Mouse (Mus musculus): ENCODE data around the gene Fmo4.
"Not testable (repeated sequence)": the region's sequence is repeated elsewhere in the genome, so short reads cannot be mapped to it uniquely, and the experiment has no call there.

Gene Fmo4

GRCm38 (mm10) chr1:162792306-162793044 lies 21.3 kb downstream of the Fmo4 start:
- no peak for DNase-seq (ENCODE audit: low spot score)

- no peak for DNase-seq (ENCODE audit: low spot score)
Observed at GRCm38 (mm10) chr1:162785222-162785621, 28.6 kb downstream of the Fmo4 start.

- no peak for DNase-seq (ENCODE audit: low spot score)
Observed at GRCm38 (mm10) chr1:162783669-162784248, 30.0 kb downstream of the Fmo4 start.

- not testable (repeated sequence) for DNase-seq (ENCODE audit: low spot score)
Observed at GRCm38 (mm10) chr1:162781035-162781434, 32.7 kb downstream of the Fmo4 start.

GRCm38 (mm10) chr1:162777943-162778538 lies 35.7 kb downstream of the Fmo4 start:
- DNase-seq (ENCODE audit: low spot score), result no peak

- no peak for DNase-seq (ENCODE audit: low spot score)
Observed at GRCm38 (mm10) chr1:162773661-162774060, 40.1 kb downstream of the Fmo4 start.

GRCm38 (mm10) chr1:162771617-162772360 lies 42.0 kb downstream of the Fmo4 start:
- DNase-seq (ENCODE audit: low spot score), result no peak

- no peak for DNase-seq (ENCODE audit: low spot score)
Observed at GRCm38 (mm10) chr1:162752009-162752408, 61.8 kb downstream of the Fmo4 start.

GRCm38 (mm10) chr1:162749607-162750006 lies 64.2 kb downstream of the Fmo4 start:
- DNase-seq (ENCODE audit: low spot score), result no peak

- no peak for DNase-seq (ENCODE audit: low spot score)
Observed at GRCm38 (mm10) chr1:162748761-162749160, 65.0 kb downstream of the Fmo4 start.

All from embryo, embryonic 10 days (tissue).